Mouse (Mus musculus) E14TG2a.4 (cell line): Measurements from ENCODE around the gene Cadm1.

Experiments used
- CTCF ChIP-seq: conservative IDR thresholded peaks from 2 replicates; pipeline ENCODE4 v1.5.1; 2014; ENCODE audit warnings: low read length
- POU5F1 ChIP-seq: IDR thresholded peaks from 2 replicates; pipeline ENCODE4 v1.6.1; 2014; ENCODE audit warnings: low read length, borderline replicate concordance

- TF ChIP-seq CTCF (no peak), POU5F1 (no peak)
These were observed 374.5 kb downstream of the Cadm1 start for GRCm38 (mm10) chr9:47904339-47904922.
